Mouse (Mus musculus) CD4-positive, CD25-positive, alpha-beta regulatory T cell, adult 4 months (primary cell): ENCODE results near the gene Qser1. TPM values are rescaled to one million over a fixed set of nuclear protein-coding genes. Genes with fewer than 3 reads are reported as not detected.
"Not testable (repeated sequence)": the region's sequence is repeated elsewhere in the genome, so short reads cannot be mapped to it uniquely, and the experiment has no call there.

Source experiments
- ATAC-seq: one replicate; pipeline ENCODE4 v1.8.0; 2017
- polyA plus RNA-seq, 2 experiments: library from polyadenylated mRNA; unstranded; fragments of 100-300 nt; shearing (Covaris generic); gene quantifications; one replicate each; pipeline ENCODE4 v1.2.1; 2017

Qser1 gene
- 1 to 10 TPM; 1.6 to 2.1 TPM for polyA plus RNA-seq

GRCm38 (mm10) chr2:104816371-104816827 is at the start of gene Qser1:
Gene Qser1, minus strand, starts transcription at chr2:104816760.
- ATAC-seq = peak; percentile 6

- no peak for ATAC-seq
Observed at GRCm38 (mm10) chr2:104864176-104864860, 47.8 kb upstream of the Qser1 start.

GRCm38 (mm10) chr2:104860426-104860825 is 43.9 kb upstream of the Qser1 start:
- ATAC-seq = no peak

GRCm38 (mm10) chr2:104859060-104859459 is 42.5 kb upstream of the Qser1 start:
- no peak for ATAC-seq

GRCm38 (mm10) chr2:104858083-104858482 is 41.5 kb upstream of the Qser1 start:
- not testable (repeated sequence) for ATAC-seq

DNA sequence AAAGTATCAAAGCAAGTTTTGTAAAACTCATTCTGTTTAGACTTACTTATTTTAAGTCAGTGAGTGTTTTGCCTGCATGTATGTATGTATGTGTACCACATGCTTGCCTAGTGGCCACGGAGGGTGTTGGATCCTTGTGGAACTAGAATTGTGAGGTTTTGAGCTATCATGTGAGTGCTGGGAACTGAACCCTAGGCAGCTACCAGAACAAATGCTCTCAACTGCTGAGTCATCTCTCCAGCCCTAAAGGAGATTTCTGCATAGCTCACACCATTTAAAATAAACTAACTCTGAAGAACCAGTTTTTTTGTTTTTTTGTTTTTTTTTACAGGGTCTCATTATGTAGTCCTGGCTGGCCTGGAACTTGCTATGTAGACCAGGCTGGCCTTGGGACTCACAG is 39.7 kb upstream of the Qser1 start:
- no peak for ATAC-seq

- no peak for ATAC-seq
Observed at GRCm38 (mm10) chr2:104855732-104856131, 39.2 kb upstream of the Qser1 start.

- no peak for ATAC-seq
Observed at GRCm38 (mm10) chr2:104854836-104855235, 38.3 kb upstream of the Qser1 start.

- ATAC-seq = no peak
Observed at GRCm38 (mm10) chr2:104852546-104852945, 36.0 kb upstream of the Qser1 start.

DNA sequence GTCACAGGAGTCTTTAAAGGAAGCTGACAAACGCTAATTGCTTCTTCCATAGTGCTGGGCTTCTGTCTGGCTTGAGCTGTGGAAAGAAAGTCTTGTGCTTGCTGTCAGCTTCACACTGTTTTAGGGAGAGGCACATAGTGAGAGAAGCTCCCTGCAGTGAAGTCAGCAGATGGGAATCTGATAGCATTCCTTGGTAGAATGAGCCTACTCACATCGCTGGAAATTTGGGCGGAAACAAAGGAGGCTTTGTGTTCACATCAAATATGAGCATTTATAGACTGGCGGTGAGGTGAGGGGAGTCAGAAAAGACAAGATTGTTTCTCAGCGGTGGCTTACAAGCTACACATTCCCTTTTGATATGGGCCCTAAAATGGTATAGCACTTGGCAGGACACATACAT is 35.1 kb upstream of the Qser1 start:
- ATAC-seq = no peak

GRCm38 (mm10) chr2:104849991-104850359 is 33.4 kb upstream of the Qser1 start:
- peak; percentile 65 for ATAC-seq

DNA sequence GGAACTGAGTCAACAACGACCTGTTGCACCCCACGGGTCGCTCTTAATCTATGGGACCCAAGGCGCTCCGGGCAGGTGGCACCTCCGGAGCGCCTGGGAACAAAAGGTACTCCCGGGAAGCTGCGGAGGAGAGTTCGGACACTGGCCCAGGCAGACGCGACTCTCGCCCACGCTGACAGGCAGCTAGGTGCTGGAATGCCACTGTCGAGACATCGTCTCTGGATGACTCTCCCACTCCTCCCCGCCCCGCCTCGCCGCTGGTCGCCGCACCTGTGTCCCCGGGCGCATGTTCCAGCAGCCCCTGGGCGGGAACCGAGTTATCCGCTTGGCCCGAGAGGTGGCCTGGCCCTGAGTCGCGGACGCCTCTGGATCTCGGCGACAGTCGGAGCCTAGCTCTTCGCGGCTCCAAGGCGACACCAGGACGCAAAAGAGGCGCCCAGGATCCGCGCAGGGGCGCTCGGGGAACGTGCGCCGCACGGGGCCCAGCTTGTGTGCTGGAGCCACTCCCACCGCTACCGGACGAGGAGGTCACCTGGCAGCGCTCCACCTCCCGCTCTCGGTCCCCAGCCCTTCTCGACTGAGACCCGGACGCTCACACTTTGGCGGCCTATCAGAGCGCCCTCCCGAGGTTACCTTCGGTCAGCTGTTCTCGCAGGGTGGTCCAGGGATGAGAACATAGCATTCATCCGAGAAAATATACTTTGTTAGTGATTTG is 32.9 kb upstream of the Qser1 start, which contains the start of gene Prrg4:
Gene Prrg4, minus strand, starts transcription at position 601 of the 715 bp plus-strand sequence.
- ATAC-seq = peak; percentile 66

- peak; percentile 44 for ATAC-seq
Observed at GRCm38 (mm10) chr2:104848235-104849161, 31.9 kb upstream of the Qser1 start.

- ATAC-seq = peak; percentile 57
Observed at GRCm38 (mm10) chr2:104847645-104848044, 31.1 kb upstream of the Qser1 start.

- ATAC-seq = no peak
Observed at GRCm38 (mm10) chr2:104846638-104847414, 30.3 kb upstream of the Qser1 start.

GRCm38 (mm10) chr2:104842559-104842958 is 26.0 kb upstream of the Qser1 start:
- ATAC-seq = no peak

- ATAC-seq = no peak
Observed at GRCm38 (mm10) chr2:104841736-104842135, 25.2 kb upstream of the Qser1 start.

- no peak for ATAC-seq
Observed at GRCm38 (mm10) chr2:104840974-104841373, 24.4 kb upstream of the Qser1 start.

DNA sequence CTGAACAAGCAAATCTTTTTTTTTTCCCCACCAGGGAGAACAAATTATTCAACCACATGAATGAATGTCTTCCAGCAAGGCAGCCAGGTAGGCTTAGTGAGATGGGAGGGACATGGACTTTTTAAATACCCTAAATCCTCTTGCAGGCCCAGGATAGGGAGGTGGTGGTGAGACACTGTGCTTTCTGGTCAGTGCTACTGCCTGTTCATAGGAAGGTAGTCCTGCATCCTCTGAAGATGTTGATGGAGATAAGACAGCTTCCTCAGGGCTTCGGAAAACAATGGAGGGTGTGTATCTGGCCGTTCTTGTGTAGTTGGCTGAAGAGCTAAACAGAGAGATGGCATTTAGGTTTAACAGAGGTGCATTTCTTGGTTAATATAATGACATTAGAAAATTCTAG is 15.9 kb upstream of the Qser1 start:
- no peak for ATAC-seq

GRCm38 (mm10) chr2:104826191-104826590 is 9.6 kb upstream of the Qser1 start:
- no peak for ATAC-seq

GRCm38 (mm10) chr2:104818763-104819162 is 2.2 kb upstream of the Qser1 start:
- ATAC-seq = not testable (repeated sequence)
